In genomic region chr17:33759767-33760254, GRCm38 (mm10) we compare ENCODE assay signal across 8 mouse cellular contexts. TPM values are rescaled to one million over a fixed set of nuclear protein-coding genes. Genes with fewer than 3 reads are reported as not detected.
DNase-seq lines count a peak whose midpoint lies in the region; ATAC-seq and TF ChIP-seq lines count a peak whose summit lies in the region.

No protein-coding gene starts in this region.

- peak overlapping the region; percentile 95 for H3K9ac ChIP-seq in lung, embryonic 16.5 days (ENCODE audit: low read length)

- ATAC-seq in frontal cortex, adult (ENCODE audit: low TSS enrichment): peak; percentile 48
- ATAC-seq in lung, embryonic 16.5 days (ENCODE audit: low read depth): peak; percentile 90

- peak overlapping the region; percentile 92 for H3K4me3 ChIP-seq in hindbrain, embryonic 10.5 days
- peak overlapping the region; percentile 72 for H3K4me3 ChIP-seq in lung, embryonic 16.5 days (ENCODE audit: low read length)
- H3K4me3 ChIP-seq in thymus, adult 2 months (ENCODE audit: control insufficient read depth, insufficient read depth, low read length): peak overlapping the region; percentile 69

- H3K27ac ChIP-seq in hindbrain, embryonic 10.5 days: peak overlapping the region; percentile 100
- H3K27ac ChIP-seq in lung, embryonic 16.5 days (ENCODE audit: low read length): peak overlapping the region; percentile 99
- H3K27ac ChIP-seq in thymus, adult 2 months (ENCODE audit: control insufficient read depth, insufficient read depth, low read length): peak overlapping the region; percentile 90

- peaks cover 21% of the 10 kb centered on the region for H3K36me3 ChIP-seq in hindbrain, embryonic 10.5 days
- H3K36me3 ChIP-seq in lung, embryonic 16.5 days (ENCODE audit: control insufficient read depth, insufficient read depth, low read length): no peaks in the 10 kb centered on the region
- H3K36me3 ChIP-seq in thymus, adult 2 months (ENCODE audit: control insufficient read depth, insufficient read depth, low read length): no peaks in the 10 kb centered on the region

- no peaks in the 10 kb centered on the region for H3K9me3 ChIP-seq in hindbrain, embryonic 10.5 days
- no peaks in the 10 kb centered on the region for H3K9me3 ChIP-seq in lung, embryonic 16.5 days (ENCODE audit: control insufficient read depth, low read length)

- 0% methylated on average over 38 of the region's 38 CpGs for WGBS in hindbrain, embryonic 10.5 days
- under 1% methylated on average over 38 of the region's 38 CpGs for WGBS in lung, embryonic 16.5 days
- WGBS in thymus, adult 2 months: under 1% methylated on average over 37 of the region's 38 CpGs

- no peak for TF ChIP-seq CTCF in thymus, adult 2 months (IDR thresholded peaks at IDR 0.05; ENCODE audit: borderline replicate concordance, control insufficient read depth, extremely low read depth, insufficient read depth, low read length, poor library complexity)

- H3K4me2 ChIP-seq in lung, embryonic 16.5 days (ENCODE audit: low read depth, low read length): peak overlapping the region; percentile 69

- no peak for TF ChIP-seq POLR2A in thymus, adult 2 months (IDR thresholded peaks at IDR 0.05; ENCODE audit: control insufficient read depth, extremely low read depth, insufficient read depth, low read length, poor library complexity)

- no peaks in the 10 kb centered on the region for H3K27me3 ChIP-seq in hindbrain, embryonic 10.5 days (ENCODE audit: insufficient read depth, poor library complexity, severe bottlenecking)
- no peaks in the 10 kb centered on the region for H3K27me3 ChIP-seq in lung, embryonic 16.5 days (ENCODE audit: control insufficient read depth, insufficient read depth, low read depth, low read length)
- H3K27me3 ChIP-seq in thymus, adult 2 months (ENCODE audit: control insufficient read depth, insufficient read depth, low read length): no peaks in the 10 kb centered on the region

- DNase-seq in MN1 (ENCODE audit: low spot score): peak; percentile 88
- peak; percentile 88 for DNase-seq in cerebellum, adult 9-10 months
- DNase-seq in hindbrain, embryonic 10.5 days (ENCODE audit: low spot score): peak; percentile 93
- DNase-seq in layer of hippocampus, adult 9-11 months: peak; percentile 93
- DNase-seq in ovary, adult 18-20 months (ENCODE audit: low spot score): peak; percentile 92
- peak; percentile 95 for DNase-seq in thymus, adult 2 months

- H3K4me1 ChIP-seq in hindbrain, embryonic 10.5 days (replicated peaks): peaks cover 46% of the 10 kb centered on the region
- peaks cover 40% of the 10 kb centered on the region for H3K4me1 ChIP-seq in lung, embryonic 16.5 days (replicated peaks; ENCODE audit: control insufficient read depth, insufficient read depth, low read length)
- H3K4me1 ChIP-seq in thymus, adult 2 months (replicated peaks; ENCODE audit: control insufficient read depth, insufficient read depth, low read length): peaks cover 27% of the 10 kb centered on the region

RNA-seq across cellular contexts. Expression of gene Rab11b, which starts 0.5 kb away (rescaled TPM):
- polyA plus RNA-seq in hindbrain, embryonic 10.5 days (2016; fragmentation: Nextera tagmentation; extraction: Ambion mirVana): 367 and 495 TPM in 2 replicates
- 279 and 289 TPM in 2 replicates for polyA plus RNA-seq in lung, embryonic 16.5 days (2015; fragmentation: Nextera tagmentation; extraction: Ambion mirVana)
- polyA plus RNA-seq in thymus, adult 2 months (2012; rRNA removed): 464 and 542 TPM in 2 replicates

RNA-seq across cellular contexts. Expression of gene Angptl4, which starts 21.8 kb away (rescaled TPM):
- 23.4 and 25.9 TPM in 2 replicates for polyA plus RNA-seq in hindbrain, embryonic 10.5 days (2016; fragmentation: Nextera tagmentation; extraction: Ambion mirVana)
- 46.1 and 48.3 TPM in 2 replicates for polyA plus RNA-seq in lung, embryonic 16.5 days (2015; fragmentation: Nextera tagmentation; extraction: Ambion mirVana)
- polyA plus RNA-seq in thymus, adult 2 months (2012; rRNA removed): 23.0 TPM in 2 replicates

RNA-seq across cellular contexts. Expression of gene March2, which starts 41.3 kb away (rescaled TPM):
- polyA plus RNA-seq in hindbrain, embryonic 10.5 days (2016; fragmentation: Nextera tagmentation; extraction: Ambion mirVana): 36.7 and 45.4 TPM in 2 replicates
- 61.8 and 72.0 TPM in 2 replicates for polyA plus RNA-seq in lung, embryonic 16.5 days (2015; fragmentation: Nextera tagmentation; extraction: Ambion mirVana)
- 119 and 120 TPM in 2 replicates for polyA plus RNA-seq in thymus, adult 2 months (2012; rRNA removed)

RNA-seq across cellular contexts. Expression of gene Kank3, which starts 50.5 kb away (rescaled TPM):
- 26.2 and 28.5 TPM in 2 replicates for polyA plus RNA-seq in hindbrain, embryonic 10.5 days (2016; fragmentation: Nextera tagmentation; extraction: Ambion mirVana)
- 78.8 and 89.6 TPM in 2 replicates for polyA plus RNA-seq in lung, embryonic 16.5 days (2015; fragmentation: Nextera tagmentation; extraction: Ambion mirVana)
- 19.9 and 29.3 TPM in 2 replicates for polyA plus RNA-seq in thymus, adult 2 months (2012; rRNA removed)

Comparison
In these comparisons a context has a peak if more than half of its experiments do, and no peak if none do; other contexts are left out.
1. Peak in every context shown above with its lines: DNase-seq, ATAC-seq, H3K4me3 ChIP-seq and H3K27ac ChIP-seq.